Mouse (Mus musculus) MEL (cell line): ENCODE results near the gene Hpn. TPM values are rescaled to one million over a fixed set of nuclear protein-coding genes. Genes with fewer than 3 reads are reported as not detected.

Experiments used
- DNase-seq: peaks from one replicate; pipeline ENCODE4 v3.0.0; 2011; ENCODE audit warnings: low read depth, low spot score
- H3K27ac ChIP-seq: 2 replicates; pipeline ENCODE4 v1.5.1; 2012; ENCODE audit warnings: low read depth, mild to moderate bottlenecking, control low read depth, low read length, moderate library complexity; ENCODE audit not compliant: control insufficient read depth
- H3K27me3 ChIP-seq, 2 experiments: fragments of 150-350 bp in 1 of 2; sonication (generic) in 1 of 2; 2 replicates each; pipeline ENCODE4 v1.6.1; 2012; ENCODE audit warnings: low read length in 2 of 2, mild to moderate bottlenecking in 2 of 2, improper control_type of control experiment in 1 of 2, moderate library complexity in 1 of 2; ENCODE audit not compliant: insufficient read depth in 2 of 2, control insufficient read depth in 1 of 2
- H3K36me3 ChIP-seq, 2 experiments: 2 replicates each; pipeline ENCODE4 v1.6.1; 2012 to 2014; ENCODE audit warnings: low read length in 2 of 2, improper control_type of control experiment in 1 of 2, inconsistent platforms in 1 of 2, mild to moderate bottlenecking in 1 of 2; ENCODE audit not compliant: insufficient read depth in 2 of 2, control insufficient read depth in 1 of 2
- H3K4me1 ChIP-seq, 2 experiments: fragments of 150-350 bp in 1 of 2; sonication (generic) in 1 of 2; 2 replicates each; pipeline ENCODE4 v1.6.1; 2012; ENCODE audit warnings: low read length in 2 of 2, improper control_type of control experiment in 1 of 2, mild to moderate bottlenecking in 1 of 2; ENCODE audit not compliant: insufficient read depth in 2 of 2, control insufficient read depth in 1 of 2
- H3K4me3 ChIP-seq, 2 experiments: fragments of 150-350 bp in 1 of 2; sonication (generic) in 1 of 2; 2 replicates each; pipeline ENCODE4 v1.5.1; 2012; ENCODE audit warnings: low read depth in 2 of 2, low read length in 2 of 2, mild to moderate bottlenecking in 2 of 2, moderate library complexity in 2 of 2, control low read depth in 1 of 2, improper control_type of control experiment in 1 of 2; ENCODE audit not compliant: control insufficient read depth in 1 of 2, insufficient read depth in 1 of 2
- H3K79me2 ChIP-seq: 2 replicates; pipeline ENCODE4 v1.6.1; 2012; ENCODE audit warnings: mild to moderate bottlenecking, low read length, moderate library complexity; ENCODE audit not compliant: control insufficient read depth, poor library complexity, insufficient read depth
- H3K9ac ChIP-seq: 2 replicates; pipeline ENCODE4 v1.6.1; 2012; ENCODE audit warnings: low read depth, mild to moderate bottlenecking, control low read depth, low read length, moderate library complexity; ENCODE audit not compliant: control insufficient read depth, poor library complexity, severe bottlenecking
- H3K9me3 ChIP-seq: fragments of 150-350 bp; sonication (generic); replicated peaks from 2 replicates; pipeline ENCODE4 v1.6.1; 2012; ENCODE audit warnings: mild to moderate bottlenecking, low read length, improper control_type of control experiment, moderate library complexity; ENCODE audit not compliant: insufficient read depth
- BHLHE40 ChIP-seq: IDR thresholded peaks from 2 replicates; pipeline ENCODE4 v1.6.1; 2012; ENCODE audit warnings: low read depth, mild to moderate bottlenecking, inconsistent platforms, low read length, improper control_type of control experiment, borderline replicate concordance
- CHD1 ChIP-seq: IDR thresholded peaks from 2 replicates; pipeline ENCODE4 v1.6.1; 2012; ENCODE audit warnings: low read depth, mild to moderate bottlenecking, inconsistent platforms, low read length, improper control_type of control experiment
- CHD2 ChIP-seq: IDR thresholded peaks from 2 replicates; pipeline ENCODE4 v1.6.1; 2011; ENCODE audit warnings: low read length, improper control_type of control experiment
- CTCF ChIP-seq, 3 experiments: IDR thresholded peaks in 2 of 3; conservative IDR thresholded peaks in 1 of 3; 2 replicates each; pipeline ENCODE4 v1.5.1; 2011 to 2012; ENCODE audit warnings: low read length in 3 of 3, low read depth in 2 of 3, mild to moderate bottlenecking in 2 of 3, improper control_type of control experiment in 1 of 3, inconsistent platforms in 1 of 3, mixed read lengths in 1 of 3, moderate library complexity in 1 of 3; ENCODE audit not compliant: control insufficient read depth in 1 of 3, insufficient read depth in 1 of 3, poor library complexity in 1 of 3, severe bottlenecking in 1 of 3
- ELF1 ChIP-seq: IDR thresholded peaks from 2 replicates; pipeline ENCODE4 v1.6.1; 2014; ENCODE audit warnings: low read depth, mild to moderate bottlenecking, inconsistent platforms, low read length, improper control_type of control experiment, moderate library complexity
- EP300 ChIP-seq, 2 experiments: IDR thresholded peaks; 2 replicates each; pipeline ENCODE4 v1.6.1; 2011; ENCODE audit warnings: improper control_type of control experiment in 2 of 2, low read length in 2 of 2, low read depth in 1 of 2, mild to moderate bottlenecking in 1 of 2
- ETS1 ChIP-seq: IDR thresholded peaks from 2 replicates; pipeline ENCODE4 v1.6.1; 2012; ENCODE audit warnings: low read depth, mild to moderate bottlenecking, inconsistent platforms, low read length, improper control_type of control experiment, moderate library complexity
- GABPA ChIP-seq: IDR thresholded peaks from 2 replicates; pipeline ENCODE4 v1.6.1; 2012; ENCODE audit warnings: low read depth, mild to moderate bottlenecking, inconsistent platforms, low read length, improper control_type of control experiment, moderate library complexity
- JUND ChIP-seq: IDR thresholded peaks from 2 replicates; pipeline ENCODE4 v1.6.1; 2011; ENCODE audit warnings: low read depth, mild to moderate bottlenecking, improper control_type of control experiment, low read length
- KAT2A ChIP-seq: conservative IDR thresholded peaks from 2 replicates; pipeline ENCODE4 v1.6.1; 2012; ENCODE audit warnings: low read depth, low read length, improper control_type of control experiment, inconsistent platforms
- MAFK ChIP-seq: IDR thresholded peaks from 2 replicates; pipeline ENCODE4 v1.6.1; 2011; ENCODE audit warnings: low read depth, mild to moderate bottlenecking, low read length, improper control_type of control experiment, borderline replicate concordance
- MEF2A ChIP-seq: IDR thresholded peaks from 2 replicates; pipeline ENCODE4 v1.6.1; 2014; ENCODE audit warnings: low read depth, mild to moderate bottlenecking, inconsistent platforms, low read length, improper control_type of control experiment; ENCODE audit not compliant: poor library complexity, insufficient replicate concordance, severe bottlenecking; ENCODE audit errors: extremely low read depth
- MXI1 ChIP-seq: IDR thresholded peaks from 2 replicates; pipeline ENCODE4 v1.6.1; 2011; ENCODE audit warnings: mild to moderate bottlenecking, low read depth, low read length, improper control_type of control experiment
- NRF1 ChIP-seq: IDR thresholded peaks from 2 replicates; pipeline ENCODE4 v1.6.1; 2014; ENCODE audit warnings: low read depth, mild to moderate bottlenecking, inconsistent platforms, low read length, improper control_type of control experiment, moderate library complexity; ENCODE audit not compliant: poor library complexity, insufficient read depth, severe bottlenecking
- POLR2A ChIP-seq, 2 experiments: IDR thresholded peaks; 2 replicates each; pipeline ENCODE4 v1.6.1; 2011 to 2012; ENCODE audit warnings: low read length in 2 of 2, mild to moderate bottlenecking in 2 of 2, control low read depth in 1 of 2, improper control_type of control experiment in 1 of 2, low read depth in 1 of 2, moderate library complexity in 1 of 2; ENCODE audit not compliant: control insufficient read depth in 1 of 2, insufficient read depth in 1 of 2, poor library complexity in 1 of 2
- RAD21 ChIP-seq: IDR thresholded peaks from 2 replicates; pipeline ENCODE4 v1.6.1; 2011; ENCODE audit warnings: mild to moderate bottlenecking, low read depth, low read length, improper control_type of control experiment
- SIN3A ChIP-seq: IDR thresholded peaks from 2 replicates; pipeline ENCODE4 v1.6.1; 2012; ENCODE audit warnings: low read length, improper control_type of control experiment, inconsistent platforms
- TBP ChIP-seq: IDR thresholded peaks from 2 replicates; pipeline ENCODE4 v1.8.0; 2011; ENCODE audit warnings: low read depth, low read length, improper control_type of control experiment
- TCF12 ChIP-seq: IDR thresholded peaks from 2 replicates; pipeline ENCODE4 v1.6.1; 2014; ENCODE audit warnings: low read depth, mild to moderate bottlenecking, inconsistent platforms, low read length, improper control_type of control experiment, moderate library complexity
- UBTF ChIP-seq: IDR thresholded peaks from 2 replicates; pipeline ENCODE4 v1.6.1; 2012; ENCODE audit warnings: low read depth, mild to moderate bottlenecking, inconsistent platforms, low read length, improper control_type of control experiment, moderate library complexity, borderline replicate concordance; ENCODE audit not compliant: insufficient read depth
- USF1 ChIP-seq: IDR thresholded peaks from 2 replicates; pipeline ENCODE4 v1.6.1; 2014; ENCODE audit warnings: low read depth, mild to moderate bottlenecking, inconsistent platforms, low read length, improper control_type of control experiment, moderate library complexity
- USF2 ChIP-seq, 2 experiments: IDR thresholded peaks; 2 replicates each; pipeline ENCODE4 v1.6.1; 2011 to 2012; ENCODE audit warnings: improper control_type of control experiment in 2 of 2, low read length in 2 of 2, borderline replicate concordance in 1 of 2, inconsistent platforms in 1 of 2, low read depth in 1 of 2, mild to moderate bottlenecking in 1 of 2; ENCODE audit not compliant: insufficient read depth in 1 of 2
- ZKSCAN1 ChIP-seq: IDR thresholded peaks from 2 replicates; pipeline ENCODE4 v1.6.1; 2012; ENCODE audit warnings: low read depth, mild to moderate bottlenecking, inconsistent platforms, low read length, improper control_type of control experiment, moderate library complexity
- ZMIZ1 ChIP-seq: IDR thresholded peaks from 2 replicates; pipeline ENCODE4 v1.6.1; 2012; ENCODE audit warnings: low read depth, mild to moderate bottlenecking, inconsistent platforms, low read length, improper control_type of control experiment, moderate library complexity
- polyA plus RNA-seq, 2 experiments: library from polyadenylated mRNA; stranded (reverse) in 1 of 2; unstranded in 1 of 2; fragments of >175 nt in 1 of 2; fragments of >200 nt in 1 of 2; gene quantifications; 2 replicates each; pipeline versions ENCODE4 v1.2.1 to v1.2.4; 2012; ENCODE audit warnings: low replicate concordance in 2 of 2, low read depth in 1 of 2; ENCODE audit not compliant: insufficient read length in 2 of 2, insufficient read depth in 1 of 2, missing spikeins in 1 of 2
- total RNA-seq: library from RNA; depleted of rRNA; stranded (reverse); fragments of 300-350 nt; gene quantifications from 2 replicates; pipeline ENCODE4 v1.2.3, GENCODE M21; 2012

Gene Hpn
- total and polyA plus RNA-seq, 3 experiments = 1.1 to 1.6 TPM; not detected in 1

DNA sequence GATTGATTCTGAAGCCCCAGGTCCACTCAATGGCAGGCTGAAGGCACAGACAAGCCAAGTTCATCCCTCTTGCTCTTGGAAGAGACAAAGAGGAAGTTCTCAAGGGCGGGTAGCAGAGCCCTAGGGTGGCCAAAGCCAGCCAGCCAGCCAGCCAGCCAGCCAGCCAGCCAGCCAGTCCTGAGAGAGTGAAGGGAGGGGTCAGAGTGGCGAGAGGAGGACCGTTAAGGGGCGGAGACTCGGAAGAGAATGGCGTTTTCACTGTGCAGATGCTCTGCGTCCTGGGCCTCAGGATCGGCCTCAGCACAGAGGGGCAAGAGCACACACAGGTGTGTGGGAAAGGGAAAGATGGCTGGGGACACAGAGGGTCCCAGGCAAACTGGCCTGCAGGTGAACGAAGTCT lies 33.7 kb upstream of the Hpn start:
- H3K27me3 ChIP-seq = no peaks in the 10 kb centered on the region
- no peak overlapping the region for H3K27ac ChIP-seq
- DNase-seq = peak; percentile 81
- H3K36me3 ChIP-seq = peaks cover 0 to 9% of the 10 kb centered on the region in 2 experiments; a peak in 2 of 4 replicates
- no peak for TF ChIP-seq MAFK
- no peak for TF ChIP-seq POLR2A (IDR thresholded peaks at IDR 0.05; ENCODE audit: control insufficient read depth in 1 of 2, insufficient read depth in 1 of 2, low read depth in 1 of 2, low read length in 2 of 2, poor library complexity in 1 of 2)
- no peak for TF ChIP-seq UBTF
- no peak for TF ChIP-seq CHD1
- no peak for TF ChIP-seq EP300 (IDR thresholded peaks at IDR 0.05; ENCODE audit: low read depth in 1 of 2, low read length in 2 of 2)
- TF ChIP-seq CTCF (IDR thresholded peaks at IDR 0.05 in 2 of 3, conservative IDR thresholded peaks at IDR 0.05 in 1 of 3; ENCODE audit: control insufficient read depth in 1 of 3, insufficient read depth in 1 of 3, low read depth in 2 of 3, low read length in 3 of 3, poor library complexity in 1 of 3, severe bottlenecking in 1 of 3) = no peak
- TF ChIP-seq ETS1 = no peak
- TF ChIP-seq KAT2A = no peak
- 0 out of 2 replicates have a peak, but pooled peaks have one; percentile 14 for TF ChIP-seq TBP
- TF ChIP-seq RAD21 = no peak
- peak; percentile 12; the same call in 1 of the 2 replicates for TF ChIP-seq SIN3A
- TF ChIP-seq GABPA = no peak
- no peak for TF ChIP-seq USF2 (IDR thresholded peaks at IDR 0.05; ENCODE audit: borderline replicate concordance in 1 of 2, insufficient read depth in 1 of 2, low read depth in 1 of 2, low read length in 2 of 2)
- no peak for TF ChIP-seq MEF2A
- peaks cover 0 to 27% of the 10 kb centered on the region in 2 experiments; a peak in 3 of 4 replicates for H3K4me1 ChIP-seq
- H3K9me3 ChIP-seq = no peaks in the 10 kb centered on the region
- no peak overlapping the region for H3K9ac ChIP-seq
- peak overlapping the region; percentile 33 to 80; a peak in 3 of 4 replicates for H3K4me3 ChIP-seq
- peaks cover 23% of the 10 kb centered on the region for H3K79me2 ChIP-seq

GRCm38 (mm10) chr7:31148086-31148485 lies 33.0 kb upstream of the Hpn start:
- no peaks in the 10 kb centered on the region for H3K27me3 ChIP-seq
- no peaks in the 10 kb centered on the region for H3K9me3 ChIP-seq
- H3K4me3 ChIP-seq = no peak overlapping the region
- peaks cover 0 to 27% of the 10 kb centered on the region in 2 experiments; a peak in 3 of 4 replicates for H3K4me1 ChIP-seq
- no peak overlapping the region for H3K27ac ChIP-seq
- no peak overlapping the region for H3K9ac ChIP-seq
- no peak for DNase-seq
- no peak for TF ChIP-seq ETS1
- TF ChIP-seq ZMIZ1 = no peak
- TF ChIP-seq MXI1 = no peak
- TF ChIP-seq BHLHE40 = no peak
- TF ChIP-seq ELF1 = no peak
- TF ChIP-seq CHD2 = no peak
- TF ChIP-seq RAD21 = no peak
- no peak for TF ChIP-seq TCF12
- no peak for TF ChIP-seq ZKSCAN1
- no peak for TF ChIP-seq NRF1
- no peak for TF ChIP-seq KAT2A
- TF ChIP-seq UBTF = no peak
- no peak for TF ChIP-seq GABPA
- TF ChIP-seq JUND = no peak
- no peak for TF ChIP-seq USF1
- peaks cover 23% of the 10 kb centered on the region for H3K79me2 ChIP-seq
- peaks cover 0 to 9% of the 10 kb centered on the region in 2 experiments; a peak in 2 of 4 replicates for H3K36me3 ChIP-seq
